Mouse (Mus musculus) midbrain, embryonic 10.5 days (tissue): ENCODE measurements around the gene Eras. TPM values are rescaled to one million over a fixed set of nuclear protein-coding genes. Genes with fewer than 3 reads are reported as not detected.

Source experiments
- DNase-seq: peaks from one replicate; pipeline ENCODE4 v3.0.0-alpha.2; 2017; ENCODE audit warnings: low spot score
- H3K27ac ChIP-seq: fragments of 300-500 bp; sonication (generic); replicated peaks from 2 replicates; pipeline ENCODE4 v1.5.1; 2016; ENCODE audit warnings: mild to moderate bottlenecking
- H3K27me3 ChIP-seq: fragments of 300-500 bp; sonication (generic); 2 replicates; pipeline ENCODE4 v1.6.1; 2016; ENCODE audit warnings: low read depth, mild to moderate bottlenecking; ENCODE audit not compliant: poor library complexity, severe bottlenecking
- H3K36me3 ChIP-seq: fragments of 300-500 bp; sonication (generic); 2 replicates; pipeline ENCODE4 v1.6.1; 2016; ENCODE audit warnings: mild to moderate bottlenecking, moderate library complexity
- H3K4me1 ChIP-seq: fragments of 300-500 bp; sonication (generic); 2 replicates; pipeline ENCODE4 v1.6.1; 2016
- H3K4me3 ChIP-seq: fragments of 300-500 bp; sonication (generic); 2 replicates; pipeline ENCODE4 v1.5.1; 2016; ENCODE audit warnings: mild to moderate bottlenecking, moderate library complexity
- H3K9me3 ChIP-seq: fragments of 300-500 bp; sonication (generic); replicated peaks from 2 replicates; pipeline ENCODE4 v1.6.1; 2016; ENCODE audit warnings: mild to moderate bottlenecking
- WGBS: fragments of 180-500 bp; shearing (Covaris S2); methylation state at CpG from one replicate; pipeline ENCODE4 v1.1.7; 2016; 5-methylcytosine and 5-hydroxymethylcytosine counted together
- polyA plus RNA-seq: library from polyadenylated mRNA; unstranded; fragments of >200 nt; fragmentation: Nextera tagmentation; extraction: Ambion mirVana; gene quantifications from 2 replicates; pipeline ENCODE4 v1.2.1, GENCODE M21; 2016

Gene Eras
- 0.19 TPM in 1 of 2 replicates, not detected in the other for polyA plus RNA-seq

DNA sequence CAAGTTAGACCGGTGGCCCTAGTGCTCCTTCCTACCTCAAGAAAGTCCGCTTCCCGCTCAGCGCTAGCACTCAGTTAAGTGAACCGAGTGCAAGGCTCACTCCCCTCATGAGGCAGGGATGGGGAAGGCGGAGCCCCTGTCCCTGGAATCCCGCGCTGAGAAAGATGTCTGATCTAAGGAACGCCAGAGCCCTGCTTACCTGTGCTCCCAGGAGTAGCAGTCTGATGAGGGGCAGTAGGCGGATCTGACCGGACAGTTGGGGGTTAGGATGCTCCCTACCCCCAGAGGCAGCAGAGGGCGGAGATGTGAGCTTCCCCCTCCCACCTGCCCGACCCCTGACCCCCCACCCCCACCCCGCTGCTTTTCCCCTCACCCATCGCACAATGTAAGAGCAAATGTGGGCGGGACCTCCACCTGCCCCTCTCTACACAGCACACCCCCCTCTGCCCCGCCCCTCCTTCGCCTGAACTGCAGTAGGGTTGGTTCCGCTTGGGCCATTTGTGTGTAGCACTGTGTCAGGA lies at the start of gene Eras:
Eras (minus strand) TSS at position 338 of the 521 bp plus-strand sequence.
- Histone ChIP-seq H3K4me1 (peaks cover 14% of the 10 kb centered on the region), H3K27ac (no peak within 1 kb of the TSS), H3K36me3 (peaks cover 45% of the 10 kb centered on the region), H3K9me3 (peaks cover 23% of the 10 kb centered on the region), H3K4me3 (peak within 1 kb of the TSS; percentile 20; the same call in 1 of the 2 replicates), H3K27me3 (peaks cover 63% of the 10 kb centered on the region)
- WGBS: 14% methylated on average over 19 of the region's 19 CpGs
- no peak for DNase-seq

GRCm38 (mm10) chrX:7977892-7978291 lies 49.5 kb upstream of the Eras start, which contains the start of gene Gata1:
Gene Gata1 (minus strand): TSS chrX:7978071.
- Histone ChIP-seq H3K4me1 (no peaks in the 10 kb centered on the region), H3K36me3 (no peaks in the 10 kb centered on the region), H3K27ac (no peak within 1 kb of the TSS), H3K27me3 (no peaks in the 10 kb centered on the region), H3K9me3 (no peaks in the 10 kb centered on the region), H3K4me3 (no peak within 1 kb of the TSS)
- no peak for DNase-seq
- WGBS: 93% methylated on average over 11 of the region's 11 CpGs

- Histone ChIP-seq H3K9me3 (peaks cover 5% of the 10 kb centered on the region), H3K27ac (no peak overlapping the region), H3K4me1 (no peaks in the 10 kb centered on the region), H3K36me3 (no peaks in the 10 kb centered on the region), H3K27me3 (no peaks in the 10 kb centered on the region), H3K4me3 (no peak overlapping the region)
- DNase-seq: no peak
- WGBS: 76% methylated on average over 4 of the region's 4 CpGs
Measured at GRCm38 (mm10) chrX:7971292-7971691, 42.9 kb upstream of the Eras start.

GRCm38 (mm10) chrX:7968899-7969298 lies 40.5 kb upstream of the Eras start:
- H3K27me3 ChIP-seq: no peaks in the 10 kb centered on the region
- H3K4me1 ChIP-seq: no peaks in the 10 kb centered on the region
- no peak overlapping the region for H3K27ac ChIP-seq
- H3K36me3 ChIP-seq: no peaks in the 10 kb centered on the region
- H3K4me3 ChIP-seq: no peak overlapping the region
- H3K9me3 ChIP-seq: peaks cover 8% of the 10 kb centered on the region
- WGBS: 92% methylated on average over 3 of the region's 3 CpGs
- no peak for DNase-seq

GRCm38 (mm10) chrX:7968226-7968625 lies 39.8 kb upstream of the Eras start:
- no peak overlapping the region for H3K4me3 ChIP-seq
- peaks cover 8% of the 10 kb centered on the region for H3K9me3 ChIP-seq
- H3K36me3 ChIP-seq: no peaks in the 10 kb centered on the region
- no peaks in the 10 kb centered on the region for H3K4me1 ChIP-seq
- 86% methylated on average over 8 of the region's 8 CpGs for WGBS
- no peak overlapping the region for H3K27ac ChIP-seq
- DNase-seq: no peak
- H3K27me3 ChIP-seq: no peaks in the 10 kb centered on the region

- Histone ChIP-seq H3K4me3 (no peak overlapping the region), H3K27ac (no peak overlapping the region), H3K36me3 (no peaks in the 10 kb centered on the region), H3K4me1 (no peaks in the 10 kb centered on the region), H3K9me3 (peaks cover 8% of the 10 kb centered on the region), H3K27me3 (no peaks in the 10 kb centered on the region)
- 73% methylated on average over 6 of the region's 9 CpGs for WGBS
- DNase-seq: no peak
Measured at GRCm38 (mm10) chrX:7967596-7968201, 39.3 kb upstream of the Eras start.

GRCm38 (mm10) chrX:7966161-7966560 lies 37.8 kb upstream of the Eras start:
- Histone ChIP-seq H3K9me3 (peaks cover 8% of the 10 kb centered on the region), H3K27ac (no peak overlapping the region), H3K36me3 (no peaks in the 10 kb centered on the region), H3K4me1 (no peaks in the 10 kb centered on the region), H3K27me3 (no peaks in the 10 kb centered on the region), H3K4me3 (0 out of 2 replicates have a peak overlapping the region, but pooled peaks have one; percentile 9)
- DNase-seq: no peak
- 84% methylated on average over 4 of the region's 4 CpGs for WGBS

DNA sequence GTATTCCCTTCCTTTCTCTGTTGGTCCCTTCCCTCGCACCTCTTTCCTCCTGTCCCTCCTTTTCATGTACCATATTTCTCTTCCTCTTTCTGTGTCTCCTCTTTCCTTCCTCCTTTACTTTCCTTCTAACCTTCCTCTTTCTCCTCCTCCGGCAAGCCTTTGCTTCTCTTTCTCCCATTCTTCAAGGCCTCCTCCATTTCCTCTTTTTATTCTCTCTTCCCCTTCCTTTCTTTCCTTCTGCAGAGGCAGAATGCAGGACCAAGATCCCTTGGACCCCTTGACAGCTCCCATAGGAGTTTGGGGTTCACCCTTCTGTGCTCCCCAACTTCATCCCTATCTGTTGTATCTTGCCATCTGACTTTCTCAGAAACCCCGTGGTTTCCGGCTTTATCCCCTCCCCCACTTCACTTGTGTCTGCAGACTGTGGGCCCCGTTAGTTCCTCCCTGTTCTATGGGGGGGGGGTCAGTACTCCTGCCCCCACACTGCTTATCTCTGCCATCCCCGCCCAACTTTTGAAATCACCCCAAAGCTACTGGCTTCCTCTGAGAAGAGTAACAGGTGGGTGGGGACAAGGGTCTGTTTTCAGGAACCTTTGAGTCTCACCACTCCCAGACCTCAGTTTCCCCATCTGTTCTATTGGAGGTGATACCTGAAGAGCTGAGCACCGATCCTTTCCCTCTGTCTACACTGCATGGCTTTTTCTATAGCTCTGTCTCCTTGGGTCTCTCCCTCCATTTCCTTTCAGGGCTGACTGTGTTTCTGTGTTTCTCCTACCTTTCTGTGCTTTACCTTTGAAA lies 35.6 kb upstream of the Eras start:
- Histone ChIP-seq H3K4me1 (no peaks in the 10 kb centered on the region), H3K36me3 (no peaks in the 10 kb centered on the region), H3K4me3 (no peak overlapping the region), H3K27ac (no peak overlapping the region), H3K9me3 (peaks cover 19% of the 10 kb centered on the region), H3K27me3 (no peaks in the 10 kb centered on the region)
- DNase-seq: no peak
- WGBS: 76% methylated on average over 7 of the region's 7 CpGs

GRCm38 (mm10) chrX:7958868-7959267 lies 30.5 kb upstream of the Eras start:
- no peak for DNase-seq
- Histone ChIP-seq H3K27me3 (no peaks in the 10 kb centered on the region), H3K27ac (no peak overlapping the region), H3K4me1 (no peaks in the 10 kb centered on the region), H3K9me3 (peaks cover 11% of the 10 kb centered on the region; the same call in 1 of the 2 replicates), H3K4me3 (no peak overlapping the region), H3K36me3 (no peaks in the 10 kb centered on the region)
- 93% methylated on average over 9 of the region's 9 CpGs for WGBS

GRCm38 (mm10) chrX:7950091-7950490 lies 21.7 kb upstream of the Eras start:
- DNase-seq: no peak
- 95% methylated on average over 7 of the region's 7 CpGs for WGBS

GRCm38 (mm10) chrX:7947900-7948492 lies 19.6 kb upstream of the Eras start:
- Histone ChIP-seq H3K9me3 (peaks cover 12% of the 10 kb centered on the region; the same call in 1 of the 2 replicates), H3K4me1 (peaks cover 12% of the 10 kb centered on the region), H3K4me3 (peak overlapping the region; percentile 60), H3K36me3 (peaks cover 21% of the 10 kb centered on the region), H3K27me3 (no peaks in the 10 kb centered on the region), H3K27ac (peak overlapping the region; percentile 85)
- DNase-seq: peak; percentile 93
- 17% methylated on average over 38 of the region's 38 CpGs for WGBS

More at GRCm38 (mm10) chrX:7950091-7950490, 21.7 kb upstream of the Eras start:
- peaks cover 9% of the 10 kb centered on the region; the same call in 1 of the 2 replicates for H3K9me3 ChIP-seq
- H3K36me3 ChIP-seq: peaks cover 1% of the 10 kb centered on the region; the same call in 1 of the 2 replicates
- H3K4me1 ChIP-seq: peaks cover 12% of the 10 kb centered on the region
- H3K27me3 ChIP-seq: no peaks in the 10 kb centered on the region
- H3K27ac ChIP-seq: no peak overlapping the region
- H3K4me3 ChIP-seq: no peak overlapping the region

- Histone ChIP-seq H3K4me1 (peaks cover 12% of the 10 kb centered on the region), H3K9me3 (peaks cover 12% of the 10 kb centered on the region; the same call in 1 of the 2 replicates), H3K36me3 (peaks cover 22% of the 10 kb centered on the region), H3K27me3 (no peaks in the 10 kb centered on the region), H3K27ac (peak within 1 kb of the TSS; percentile 85), H3K4me3 (peak within 1 kb of the TSS; percentile 60)
- peak; percentile 31 for DNase-seq
- WGBS: 25% methylated on average over 36 of the region's 37 CpGs
Measured at GRCm38 (mm10) chrX:7947108-7947899, 18.9 kb upstream of the Eras start, which contains the start of gene Hdac6. Gene Hdac6 (minus strand): TSS chrX:7947889.
